Mouse (Mus musculus): Measurements from ENCODE around the gene Ing4.
A peak's percentile ranks its signal among the peaks of the same experiment; 100 is the strongest.

The Ing4 gene

GRCm38 (mm10) chr6:125039533-125040153, at the start of gene Ing4:
TSS of gene Ing4 (plus strand) at chr6:125039760.
- DNase-seq, result peak; percentile 90

GRCm38 (mm10) chr6:124992241-124992640, 47.3 kb upstream of the Ing4 start:
- DNase-seq, result no peak

GRCm38 (mm10) chr6:124993365-124993764, 46.2 kb upstream of the Ing4 start:
- DNase-seq, result no peak

- no peak for DNase-seq
These were observed 45.7 kb upstream of the Ing4 start for GRCm38 (mm10) chr6:124993876-124994275.

GRCm38 (mm10) chr6:124995246-124995645, 44.3 kb upstream of the Ing4 start:
- DNase-seq, result no peak

- no peak for DNase-seq
These were observed 43.6 kb upstream of the Ing4 start for GRCm38 (mm10) chr6:124995831-124996403.

- DNase-seq, result peak; percentile 90
These were observed 42.7 kb upstream of the Ing4 start, which contains the start of gene Pianp for GRCm38 (mm10) chr6:124996551-124997501. TSS of gene Pianp (plus strand) at chr6:124996694.

- peak; percentile 50 for DNase-seq
These were observed 41.5 kb upstream of the Ing4 start for GRCm38 (mm10) chr6:124998066-124998465.

- no peak for DNase-seq
These were observed 40.5 kb upstream of the Ing4 start for GRCm38 (mm10) chr6:124999091-124999490.

- DNase-seq, result no peak
These were observed 40.0 kb upstream of the Ing4 start for GRCm38 (mm10) chr6:124999546-124999945.

GRCm38 (mm10) chr6:125003706-125004105, 35.9 kb upstream of the Ing4 start:
- no peak for DNase-seq

- DNase-seq, result peak; percentile 25
These were observed 34.5 kb upstream of the Ing4 start for GRCm38 (mm10) chr6:125005086-125005485.

- no peak for DNase-seq
These were observed 31.5 kb upstream of the Ing4 start for GRCm38 (mm10) chr6:125008060-125008459.

- DNase-seq, result peak; percentile 96
These were observed 30.9 kb upstream of the Ing4 start for GRCm38 (mm10) chr6:125008586-125009128.

- no peak for DNase-seq
These were observed 30.6 kb upstream of the Ing4 start, which contains the start of gene Zfp384 for GRCm38 (mm10) chr6:125009129-125009180. TSS of gene Zfp384 (plus strand) at chr6:125009145.

- peak; percentile 76 for DNase-seq
These were observed 30.1 kb upstream of the Ing4 start for GRCm38 (mm10) chr6:125009181-125010073.

GRCm38 (mm10) chr6:125017682-125018081, 21.9 kb upstream of the Ing4 start:
- DNase-seq, result no peak

GRCm38 (mm10) chr6:125030532-125030931, 9.0 kb upstream of the Ing4 start:
- DNase-seq, result peak; percentile 30

GRCm38 (mm10) chr6:125031604-125032003, 8.0 kb upstream of the Ing4 start:
- DNase-seq, result no peak

- DNase-seq, result no peak
These were observed 894 bp upstream of the Ing4 start for GRCm38 (mm10) chr6:125038666-125039065.

- no peak for DNase-seq
These were observed 429 bp upstream of the Ing4 start for GRCm38 (mm10) chr6:125039131-125039530.

- no peak for DNase-seq
These were observed 661 bp downstream of the Ing4 start for GRCm38 (mm10) chr6:125040221-125040620.

GRCm38 (mm10) chr6:125041047-125041446, 1.5 kb downstream of the Ing4 start:
- no peak for DNase-seq
